Mouse (Mus musculus) kidney, postnatal 14 days (tissue): ENCODE data around the gene Psg16.

ENCODE experiments used
- DNase-seq: peaks from one replicate; pipeline ENCODE4 v3.0.0; 2022; ENCODE audit warnings: mixed read lengths

Gene Psg16

GRCm38 (mm10) chr7:17073904-17074615 is at the start of gene Psg16:
Psg16 (plus strand) TSS chr7:17074040.
- DNase-seq = peak; percentile 68

- DNase-seq = peak; percentile 50
Measured at GRCm38 (mm10) chr7:17024141-17024540, 49.7 kb upstream of the Psg16 start.

- DNase-seq = peak; percentile 78
Measured at GRCm38 (mm10) chr7:17024814-17025504, 48.9 kb upstream of the Psg16 start.

GRCm38 (mm10) chr7:17025505-17025894 is 48.3 kb upstream of the Psg16 start:
- no peak for DNase-seq

- no peak for DNase-seq
Measured at GRCm38 (mm10) chr7:17025896-17026622, 47.8 kb upstream of the Psg16 start.

GRCm38 (mm10) chr7:17026710-17027587 is 46.9 kb upstream of the Psg16 start:
- DNase-seq = no peak

GRCm38 (mm10) chr7:17027588-17028343 is 46.1 kb upstream of the Psg16 start, which contains the start of gene Ppp5c:
Ppp5c (minus strand) TSS chr7:17027924.
- peak; percentile 96 for DNase-seq

GRCm38 (mm10) chr7:17028923-17029322 is 44.9 kb upstream of the Psg16 start:
- DNase-seq = no peak

- DNase-seq = no peak
Measured at GRCm38 (mm10) chr7:17030239-17030638, 43.6 kb upstream of the Psg16 start.

- no peak for DNase-seq
Measured at GRCm38 (mm10) chr7:17038018-17038695, 35.7 kb upstream of the Psg16 start.

- DNase-seq = no peak
Measured at GRCm38 (mm10) chr7:17039373-17039772, 34.5 kb upstream of the Psg16 start.

- no peak for DNase-seq
Measured at GRCm38 (mm10) chr7:17045743-17046142, 28.1 kb upstream of the Psg16 start.

- no peak for DNase-seq
Measured at GRCm38 (mm10) chr7:17047041-17047682, 26.7 kb upstream of the Psg16 start.

- DNase-seq = no peak
Measured at GRCm38 (mm10) chr7:17048431-17049190, 25.2 kb upstream of the Psg16 start.

GRCm38 (mm10) chr7:17050491-17050890 is 23.3 kb upstream of the Psg16 start:
- DNase-seq = no peak

GRCm38 (mm10) chr7:17050933-17051594 is 22.8 kb upstream of the Psg16 start:
- peak; percentile 79 for DNase-seq

GRCm38 (mm10) chr7:17054325-17054989 is 19.4 kb upstream of the Psg16 start:
- DNase-seq = no peak

GRCm38 (mm10) chr7:17055287-17055946 is 18.4 kb upstream of the Psg16 start:
- no peak for DNase-seq
